Mouse (Mus musculus): ENCODE data around the gene Nfix.

- TF ChIP-seq CTCF (IDR thresholded peaks at IDR 0.05; ENCODE audit: low read depth, low read length) (no peak), POLR2A (IDR thresholded peaks at IDR 0.05; ENCODE audit: insufficient read depth, low read length) (no peak), EP300 (IDR thresholded peaks at IDR 0.05; ENCODE audit: insufficient read depth, low read depth, low read length) (no peak)
These were observed 40.4 kb downstream of the Nfix start for GRCm38 (mm10) chr8:84759718-84760117.

Data from ES-Bruce4 (cell line).